Mouse (Mus musculus): ENCODE measurements around the gene Slc6a6. TPM values are rescaled to one million over a fixed set of nuclear protein-coding genes. Genes with fewer than 3 reads are reported as not detected.
A peak's percentile ranks its signal among the peaks of the same experiment; 100 is the strongest.

Gene Slc6a6
- total RNA-seq, 2 experiments from 2014 or later = 46.7 to 61.9 TPM

DNA sequence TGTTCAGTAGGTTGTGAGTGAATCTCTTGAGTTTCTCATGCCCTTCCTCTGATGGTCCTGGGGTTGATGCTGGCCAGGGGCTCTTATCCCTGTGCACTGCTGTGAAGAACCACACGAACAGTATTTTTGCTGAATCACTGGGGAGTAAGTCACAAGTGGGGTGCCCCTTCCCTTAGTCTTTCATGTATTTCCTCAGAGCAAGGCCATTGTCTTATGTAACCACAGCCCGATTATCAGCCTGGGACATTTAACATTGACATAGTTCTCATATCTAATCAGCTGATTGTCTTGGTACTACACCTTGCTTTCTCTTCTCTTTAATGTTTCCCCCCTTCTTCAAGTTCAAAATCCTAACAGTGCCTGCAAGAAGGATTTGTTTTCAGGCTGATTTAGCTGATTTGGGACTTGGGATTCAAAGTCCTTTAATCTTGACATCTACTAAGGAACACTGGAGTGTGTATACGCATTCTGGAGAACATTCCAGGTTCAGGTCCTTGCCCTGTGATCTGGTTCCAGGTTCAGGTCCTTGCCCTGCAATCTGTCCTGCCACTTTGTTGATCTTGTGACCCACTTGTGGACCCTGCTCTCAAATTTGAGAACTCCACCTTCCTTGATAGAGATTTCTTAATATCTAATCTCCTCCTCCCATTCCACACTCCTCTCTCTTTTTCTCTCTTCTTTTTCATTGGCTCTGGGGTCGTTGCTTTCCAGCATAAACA lies 15.8 kb downstream of the Slc6a6 start:
- peak; percentile 62 for ATAC-seq (ENCODE audit: poor library complexity, severe bottlenecking)

DNA sequence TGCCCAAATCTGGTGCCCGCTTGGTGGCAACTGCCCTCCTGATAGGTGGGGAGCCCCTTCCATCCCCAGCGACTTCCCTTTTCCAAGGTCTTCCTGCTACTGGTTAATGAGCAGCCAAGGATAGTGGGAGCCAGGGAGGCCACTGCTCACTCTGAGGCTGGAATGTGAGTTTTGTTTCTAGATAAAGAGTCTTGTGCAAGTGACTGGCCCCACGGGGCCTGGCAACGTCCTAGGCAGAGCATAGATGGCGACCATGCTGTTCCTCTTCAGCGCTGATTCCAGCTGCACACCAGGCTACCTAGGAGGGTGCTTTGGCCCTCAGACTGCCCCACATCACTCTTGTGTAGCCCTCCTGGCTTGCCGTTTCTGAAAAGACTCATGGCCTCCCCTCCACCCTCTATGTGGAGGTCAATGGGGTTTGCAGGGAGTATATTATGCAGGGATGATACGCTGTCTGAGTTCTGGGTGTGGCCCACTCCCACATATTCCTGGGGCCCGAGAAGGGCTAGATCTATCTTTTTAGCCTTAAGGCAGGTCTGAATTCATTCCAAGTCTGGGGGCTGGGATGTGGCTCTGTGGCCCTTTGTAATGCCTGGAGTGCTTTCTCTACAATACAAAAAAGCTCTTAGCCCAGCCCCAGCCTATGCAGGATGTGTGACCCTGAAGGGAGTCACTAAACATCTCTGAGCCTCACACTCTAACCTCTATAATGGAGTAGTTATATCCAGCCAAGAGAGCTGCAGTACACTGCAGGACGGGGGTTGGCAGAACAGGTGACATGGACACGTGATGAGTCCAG lies 17.2 kb downstream of the Slc6a6 start:
- no peak for ATAC-seq (ENCODE audit: poor library complexity, severe bottlenecking)

- no peak for ATAC-seq (ENCODE audit: poor library complexity, severe bottlenecking)
These were observed 19.6 kb downstream of the Slc6a6 start for GRCm38 (mm10) chr6:91703459-91703858.

- no peak for ATAC-seq (ENCODE audit: poor library complexity, severe bottlenecking)
These were observed 20.6 kb downstream of the Slc6a6 start for GRCm38 (mm10) chr6:91704446-91704845.

- ATAC-seq (ENCODE audit: poor library complexity, severe bottlenecking) = peak; percentile 5
These were observed 21.8 kb downstream of the Slc6a6 start for GRCm38 (mm10) chr6:91705651-91706050.

DNA sequence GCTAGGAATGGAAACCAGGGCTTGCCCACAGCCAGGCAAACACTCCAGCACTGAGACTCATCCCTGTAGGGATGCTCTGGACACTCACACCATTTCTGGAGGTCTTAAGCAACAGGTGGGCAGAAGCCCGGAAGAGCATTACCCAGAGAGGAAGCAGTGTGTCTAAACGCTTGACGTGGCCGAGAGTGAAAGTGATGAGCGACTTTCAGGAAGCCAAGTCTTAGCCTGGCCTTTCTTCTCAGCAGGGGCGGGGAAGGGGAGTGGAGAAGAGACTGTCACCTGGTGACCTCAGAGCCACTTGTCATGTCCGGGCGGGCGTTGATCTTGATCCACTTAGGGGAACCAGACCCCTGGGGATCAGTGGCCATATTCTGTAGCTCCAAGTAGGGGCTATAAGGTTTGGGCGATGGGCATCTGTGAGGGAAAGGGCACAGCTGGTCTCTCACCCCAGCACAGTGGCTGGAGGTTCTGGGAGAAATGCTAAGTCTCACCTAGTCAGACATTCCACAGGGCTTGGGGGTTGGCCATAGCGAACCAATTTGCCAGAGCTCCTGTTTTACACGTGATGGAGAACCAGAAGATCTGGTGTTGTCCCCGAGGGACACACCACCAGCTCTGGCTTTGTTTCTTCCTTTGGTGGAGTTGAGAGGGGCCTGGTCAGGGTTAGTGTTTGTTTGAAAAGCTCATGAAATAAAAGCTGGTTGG lies 22.4 kb downstream of the Slc6a6 start:
- ATAC-seq (ENCODE audit: poor library complexity, severe bottlenecking) = peak; percentile 96

DNA sequence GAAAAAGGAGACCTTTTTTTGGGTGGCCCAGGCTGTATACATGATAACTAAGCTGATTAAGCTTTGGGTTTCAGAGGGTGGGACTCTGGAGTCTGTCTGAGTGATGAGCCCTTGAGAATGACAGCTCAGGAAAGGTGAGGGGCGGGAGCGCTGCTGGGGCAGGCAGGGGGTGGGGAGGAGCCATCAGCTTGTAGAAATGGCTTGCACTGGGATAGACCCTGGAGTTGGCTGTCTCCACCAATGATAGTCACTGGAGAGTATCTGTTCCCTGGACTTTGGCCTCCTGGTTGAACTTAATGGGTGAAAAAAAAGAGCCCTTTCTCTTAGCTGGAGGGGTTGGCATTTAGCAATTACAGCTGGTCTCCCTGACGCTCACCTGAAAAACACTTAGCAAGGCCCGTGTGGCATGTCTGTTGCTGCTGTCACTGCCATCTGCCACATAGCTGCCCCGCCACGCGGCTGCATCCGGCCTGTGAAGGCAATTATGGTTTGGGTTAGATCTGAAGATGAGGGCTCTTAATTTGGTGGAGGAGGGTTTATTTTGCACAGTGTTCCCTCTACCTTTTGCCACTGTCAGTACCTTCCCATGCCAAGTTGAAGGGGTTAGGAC lies 23.5 kb downstream of the Slc6a6 start:
- no peak for ATAC-seq (ENCODE audit: poor library complexity, severe bottlenecking)

- no peak for ATAC-seq (ENCODE audit: poor library complexity, severe bottlenecking)
These were observed 24.2 kb downstream of the Slc6a6 start for GRCm38 (mm10) chr6:91707886-91708564.

GRCm38 (mm10) chr6:91708919-91709318 lies 25.1 kb downstream of the Slc6a6 start:
- no peak for ATAC-seq (ENCODE audit: poor library complexity, severe bottlenecking)

- ATAC-seq (ENCODE audit: poor library complexity, severe bottlenecking) = no peak
These were observed 26.6 kb downstream of the Slc6a6 start for GRCm38 (mm10) chr6:91710345-91710930.

DNA sequence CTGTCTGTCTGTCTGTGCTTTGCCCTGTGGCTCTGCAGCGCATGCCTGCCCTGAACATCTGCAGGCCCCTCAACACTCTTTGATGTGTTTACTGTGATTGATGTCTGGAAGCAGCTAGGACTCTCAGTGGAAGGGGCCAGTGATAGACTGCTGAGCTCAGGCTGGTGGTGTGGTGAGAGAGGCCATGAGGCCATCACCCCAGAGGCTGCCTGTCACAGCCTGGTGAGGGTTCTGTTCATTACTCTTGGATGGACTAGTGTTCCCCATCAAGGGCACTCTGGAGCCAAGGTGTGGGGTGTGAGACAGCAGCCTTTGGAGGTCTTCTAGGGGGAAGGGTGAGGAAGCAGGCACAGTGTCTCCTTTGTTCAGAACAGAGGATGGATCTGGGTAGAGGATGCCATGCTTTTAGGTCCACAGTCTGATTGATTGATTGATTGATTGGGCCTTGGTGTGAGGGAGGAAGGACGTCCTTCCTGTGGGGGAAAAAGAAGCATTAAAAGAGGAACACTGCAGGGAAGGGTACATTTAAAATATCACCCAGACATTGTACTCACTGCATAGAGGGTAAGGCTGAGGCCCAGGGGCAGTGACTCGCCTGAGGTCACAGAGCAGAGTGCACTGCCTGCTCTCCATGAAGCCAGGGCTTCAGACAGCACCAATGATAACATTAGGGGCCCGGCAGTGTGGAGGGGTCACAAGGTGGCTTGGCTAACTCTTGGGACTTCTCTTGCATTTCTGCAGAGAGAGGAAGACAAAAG lies 28.4 kb downstream of the Slc6a6 start:
- ATAC-seq (ENCODE audit: poor library complexity, severe bottlenecking) = no peak

DNA sequence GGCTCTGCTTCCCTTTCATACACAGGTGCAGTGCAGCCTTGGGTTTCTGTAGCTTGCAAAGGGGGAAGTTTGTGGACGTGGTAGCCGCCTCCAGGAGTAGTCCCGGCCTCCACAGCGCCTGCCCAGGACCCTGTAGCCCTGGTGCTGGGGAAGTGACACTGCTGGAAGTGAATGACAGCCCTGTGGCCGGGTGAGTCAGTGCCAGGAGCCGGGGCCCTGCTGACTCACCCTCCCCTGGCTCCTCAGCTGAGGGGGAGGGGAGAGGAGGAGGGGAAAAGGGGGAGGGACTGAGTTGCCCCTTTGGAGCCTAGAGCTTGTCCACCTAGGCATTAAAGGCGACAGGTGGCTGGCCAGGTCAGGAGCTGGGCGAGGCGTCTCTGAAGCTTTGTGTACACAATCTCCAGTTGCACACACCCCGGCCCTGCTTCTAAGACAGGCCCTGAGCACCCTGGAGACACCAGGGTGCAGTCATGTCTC lies 29.0 kb downstream of the Slc6a6 start:
- peak; percentile 89 for ATAC-seq (ENCODE audit: poor library complexity, severe bottlenecking)

DNA sequence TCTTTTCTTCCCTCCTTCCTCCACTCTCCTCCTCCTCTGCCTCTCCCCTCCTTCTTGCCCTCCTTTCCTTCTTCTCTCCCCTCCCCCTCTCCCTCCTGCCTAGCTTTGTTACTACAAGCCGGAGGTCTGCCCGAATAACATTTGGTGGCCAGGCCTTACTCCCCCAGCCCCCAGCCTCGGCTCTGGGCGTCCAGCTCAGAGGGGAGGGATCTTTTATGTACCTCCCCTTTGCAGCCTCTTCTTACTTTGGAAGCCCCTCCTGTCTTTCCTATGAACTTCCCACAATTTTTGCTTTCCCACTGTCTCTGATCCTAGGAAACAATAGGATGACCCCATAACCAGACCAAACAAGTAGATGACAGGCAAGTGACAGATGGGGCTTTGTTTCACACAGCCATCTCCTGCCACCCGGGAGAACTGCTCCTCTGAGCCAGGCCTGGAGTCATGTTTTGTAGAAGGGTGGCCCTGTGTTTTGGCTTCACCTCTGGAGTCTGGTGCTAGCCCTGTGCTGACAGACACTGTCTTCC lies 29.6 kb downstream of the Slc6a6 start:
- no peak for ATAC-seq (ENCODE audit: poor library complexity, severe bottlenecking)

DNA sequence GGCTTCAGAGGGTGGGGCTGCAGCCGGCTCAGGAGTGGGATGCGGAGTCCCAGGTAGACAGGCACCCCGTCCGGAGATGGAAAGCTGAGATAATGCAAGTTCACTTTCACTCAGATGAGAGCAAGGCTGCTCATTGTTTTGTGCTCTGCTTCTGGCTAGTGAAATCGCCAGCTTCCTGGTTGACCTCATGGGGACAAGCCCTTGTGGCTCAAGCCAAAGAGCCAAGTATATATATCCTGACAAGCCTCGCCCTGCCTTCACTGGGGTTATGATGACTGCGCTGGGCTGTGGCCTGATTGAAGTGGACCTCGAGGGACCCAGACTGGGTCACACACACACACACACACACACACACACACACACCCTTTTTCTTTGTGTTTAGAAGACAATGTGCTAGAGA lies 31.2 kb downstream of the Slc6a6 start:
- ATAC-seq (ENCODE audit: poor library complexity, severe bottlenecking) = no peak

DNA sequence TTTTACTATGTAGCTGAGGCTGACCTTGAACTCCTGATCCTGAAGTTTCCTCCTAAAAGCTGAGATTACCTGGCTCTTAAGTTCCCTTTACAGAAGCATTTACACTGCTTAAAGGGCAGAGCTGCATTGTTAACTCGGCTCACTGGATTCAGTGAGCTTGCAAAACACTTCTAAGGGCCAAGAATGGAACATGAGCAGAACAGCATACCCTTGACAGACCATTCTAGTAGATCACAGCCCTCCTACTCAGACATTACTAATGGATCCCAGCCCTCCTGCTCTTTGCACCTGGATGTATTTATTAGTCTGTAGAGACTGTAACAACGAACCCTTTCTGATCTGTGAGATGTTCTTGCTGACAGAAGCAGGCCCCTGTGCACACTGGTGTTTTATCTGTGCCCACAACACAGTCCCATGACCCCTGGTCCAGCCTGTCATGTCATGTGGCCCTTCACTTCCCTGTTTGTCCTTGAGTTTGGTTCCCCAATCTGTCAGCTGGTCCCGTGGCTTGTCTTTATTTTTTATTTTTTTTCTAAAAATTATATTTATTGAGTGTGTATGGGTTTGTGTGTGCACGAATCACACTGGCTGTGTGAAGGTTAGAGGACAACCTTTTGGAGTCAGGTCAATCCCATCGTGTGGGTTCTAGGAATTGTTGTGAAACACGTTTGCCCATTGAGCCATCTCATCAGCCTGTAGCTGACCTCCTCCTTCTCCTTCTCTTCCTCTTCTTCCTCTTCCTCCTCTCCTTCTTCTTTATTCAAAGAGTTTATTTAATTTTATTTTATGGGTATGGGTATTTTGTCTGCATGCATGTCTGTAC lies 32.3 kb downstream of the Slc6a6 start:
- peak; percentile 69 for ATAC-seq (ENCODE audit: poor library complexity, severe bottlenecking)

- ATAC-seq (ENCODE audit: poor library complexity, severe bottlenecking) = no peak
These were observed 34.2 kb downstream of the Slc6a6 start for GRCm38 (mm10) chr6:91718067-91718466.

GRCm38 (mm10) chr6:91718603-91719002 lies 34.8 kb downstream of the Slc6a6 start:
- ATAC-seq (ENCODE audit: poor library complexity, severe bottlenecking) = no peak

DNA sequence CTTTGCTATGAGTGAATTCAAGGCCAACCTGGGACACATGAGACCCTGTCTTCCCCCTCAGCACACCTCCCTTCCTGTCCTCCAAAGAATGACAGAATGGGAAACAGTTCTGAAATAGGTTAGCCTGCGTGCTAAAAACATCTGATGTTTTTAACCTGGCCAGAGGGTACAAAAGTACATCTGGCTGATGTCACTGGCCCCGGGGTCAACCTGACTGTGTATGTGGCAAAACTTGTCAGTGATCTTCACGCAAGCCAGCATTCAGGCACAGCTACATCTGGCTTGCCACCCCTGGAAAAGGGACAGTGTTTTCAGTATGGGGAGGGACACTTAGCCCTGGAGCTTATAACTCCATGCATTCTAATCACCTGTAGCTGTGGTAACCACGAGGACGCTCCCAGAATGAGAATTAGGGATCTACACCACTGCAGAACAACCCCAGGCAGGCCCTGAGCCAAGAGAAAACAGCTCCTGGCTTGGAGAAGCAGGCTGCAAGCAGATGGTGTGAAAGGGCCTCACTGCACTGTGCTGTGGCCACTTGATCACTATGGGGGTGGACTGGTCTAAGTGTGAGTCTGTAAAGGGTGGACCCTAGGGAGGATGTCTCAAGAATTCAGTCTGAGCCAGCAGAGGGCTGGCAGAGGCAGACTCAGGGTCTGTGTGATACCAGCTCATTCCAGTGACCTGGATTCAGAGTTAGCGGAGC lies 35.3 kb downstream of the Slc6a6 start:
- ATAC-seq (ENCODE audit: poor library complexity, severe bottlenecking) = no peak

Data from megakaryocyte, adult 5-6 weeks (primary cell).